Mouse (Mus musculus) cortical plate, adult 2 months (tissue): ENCODE measurements around the gene Znhit3.

Source experiments
- CTCF ChIP-seq: fragments of 200-500 bp; IDR thresholded peaks from 2 replicates; pipeline ENCODE4 v1.5.1; 2011; ENCODE audit warnings: mild to moderate bottlenecking, control low read depth, low read length; ENCODE audit not compliant: insufficient read depth; ENCODE audit errors: extremely low read depth
- POLR2A ChIP-seq: fragments of 200-500 bp; IDR thresholded peaks from 2 replicates; pipeline ENCODE4 v1.6.1; 2011; ENCODE audit warnings: mild to moderate bottlenecking, low read length, control low read depth; ENCODE audit not compliant: insufficient read depth; ENCODE audit errors: extremely low read depth

DNA sequence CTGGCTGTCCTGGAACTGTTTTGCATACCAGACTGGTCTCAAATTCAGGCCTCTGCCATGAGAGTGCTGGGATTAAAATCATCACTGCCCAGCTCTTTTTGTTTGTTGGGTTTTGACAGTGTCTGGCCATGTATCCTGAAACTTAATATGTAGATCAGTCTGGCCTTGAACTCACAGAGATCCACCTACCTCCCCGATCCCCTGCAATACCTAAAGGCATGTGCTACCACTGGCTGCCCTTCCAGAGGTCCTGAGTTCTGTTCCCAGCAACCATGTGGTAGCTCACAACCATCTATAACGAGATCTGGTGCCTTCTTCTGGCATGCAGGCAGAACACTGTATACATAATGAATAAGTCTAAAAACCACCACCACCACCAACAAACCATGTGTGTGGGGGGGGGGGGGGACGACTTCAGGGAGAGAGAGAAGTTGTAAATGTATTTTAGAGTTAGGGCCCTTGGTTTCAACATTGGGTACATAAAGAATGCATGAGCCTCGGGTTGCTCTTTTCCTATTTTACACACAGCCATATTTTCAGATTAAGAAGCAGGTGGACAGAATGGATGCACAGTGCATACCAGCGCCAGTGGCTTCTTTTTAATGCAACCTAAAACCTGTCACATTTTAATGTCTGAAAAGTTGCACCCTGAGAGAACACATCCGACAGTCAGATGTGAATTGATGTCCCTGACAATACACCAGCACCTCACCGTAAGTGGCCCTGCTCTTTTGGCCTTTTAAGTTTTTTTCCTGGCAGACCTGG lies 37.0 kb downstream of the Znhit3 start:
- no peak for TF ChIP-seq POLR2A
- no peak for TF ChIP-seq CTCF
